Mouse (Mus musculus) c-Kit-positive CD71-positive TER-119-positive erythroid progenitor cells, embryonic 14.5 days (primary cell): Measurements from ENCODE around the gene Col27a1.

Experiments used
- DNase-seq: peaks from one replicate; pipeline ENCODE4 v3.0.0-alpha.2; 2013; ENCODE audit warnings: low spot score

Gene Col27a1

GRCm38 (mm10) chr4:63260506-63260905 lies 46.7 kb downstream of the Col27a1 start:
- no peak for DNase-seq

GRCm38 (mm10) chr4:63262941-63263340 lies 49.1 kb downstream of the Col27a1 start:
- DNase-seq, result no peak

- no peak for DNase-seq
Measured at GRCm38 (mm10) chr4:63266276-63266675, 52.5 kb downstream of the Col27a1 start.

- no peak for DNase-seq
Measured at GRCm38 (mm10) chr4:63267121-63267520, 53.3 kb downstream of the Col27a1 start.

- no peak for DNase-seq
Measured at GRCm38 (mm10) chr4:63267586-63267985, 53.8 kb downstream of the Col27a1 start.

GRCm38 (mm10) chr4:63268777-63269176 lies 55.0 kb downstream of the Col27a1 start:
- no peak for DNase-seq

GRCm38 (mm10) chr4:63274516-63274915 lies 60.7 kb downstream of the Col27a1 start:
- no peak for DNase-seq

- no peak for DNase-seq
Measured at GRCm38 (mm10) chr4:63275251-63275650, 61.4 kb downstream of the Col27a1 start.

GRCm38 (mm10) chr4:63276571-63276970 lies 62.8 kb downstream of the Col27a1 start:
- no peak for DNase-seq

GRCm38 (mm10) chr4:63278821-63279220 lies 65.0 kb downstream of the Col27a1 start:
- DNase-seq, result no peak

- no peak for DNase-seq
Measured at GRCm38 (mm10) chr4:63281694-63282093, 67.9 kb downstream of the Col27a1 start.

GRCm38 (mm10) chr4:63283319-63283718 lies 69.5 kb downstream of the Col27a1 start:
- no peak for DNase-seq

GRCm38 (mm10) chr4:63286034-63286433 lies 72.2 kb downstream of the Col27a1 start:
- DNase-seq, result no peak

- no peak for DNase-seq
Measured at GRCm38 (mm10) chr4:63288497-63288896, 74.7 kb downstream of the Col27a1 start.

- DNase-seq, result no peak
Measured at GRCm38 (mm10) chr4:63290081-63290480, 76.3 kb downstream of the Col27a1 start.

GRCm38 (mm10) chr4:63291075-63291474 lies 77.3 kb downstream of the Col27a1 start:
- DNase-seq, result no peak

- no peak for DNase-seq
Measured at GRCm38 (mm10) chr4:63291658-63292057, 77.9 kb downstream of the Col27a1 start.

GRCm38 (mm10) chr4:63295641-63296040 lies 81.8 kb downstream of the Col27a1 start:
- DNase-seq, result no peak

GRCm38 (mm10) chr4:63296263-63296662 lies 82.5 kb downstream of the Col27a1 start:
- no peak for DNase-seq

- DNase-seq, result no peak
Measured at GRCm38 (mm10) chr4:63296876-63297275, 83.1 kb downstream of the Col27a1 start.

GRCm38 (mm10) chr4:63298191-63298590 lies 84.4 kb downstream of the Col27a1 start:
- DNase-seq, result no peak

- DNase-seq, result no peak
Measured at GRCm38 (mm10) chr4:63302641-63303040, 88.8 kb downstream of the Col27a1 start.

GRCm38 (mm10) chr4:63307175-63308062 lies 93.6 kb downstream of the Col27a1 start:
- DNase-seq, result peak; percentile 58

- DNase-seq, result no peak
Measured at GRCm38 (mm10) chr4:63308316-63308715, 94.5 kb downstream of the Col27a1 start.
